Mouse (Mus musculus) heart, embryonic 16.5 days (tissue): Measurements from ENCODE around the gene B3gat2. TPM values are rescaled to one million over a fixed set of nuclear protein-coding genes. Genes with fewer than 3 reads are reported as not detected.

Experiments used
- ATAC-seq: fragments of 200-750 bp; cut with Nextera tagmentation; replicated peaks from 2 replicates; pipeline ENCODE4 v1.8.0; 2017; ENCODE audit warnings: moderate number of reproducible peaks; ENCODE audit not compliant: insufficient read depth, low FRiP score; ENCODE audit errors: extremely low read depth
- H3K27ac ChIP-seq: fragments of 300-500 bp; sonication (generic); 2 replicates; pipeline ENCODE4 v1.5.1; 2014; ENCODE audit warnings: mild to moderate bottlenecking, low read length, control low read depth, moderate library complexity
- H3K27me3 ChIP-seq: fragments of 300-500 bp; sonication (generic); 2 replicates; pipeline ENCODE4 v1.6.1; 2014; ENCODE audit warnings: low read length, mixed read lengths; ENCODE audit not compliant: control insufficient read depth, insufficient read depth
- H3K36me3 ChIP-seq: fragments of 300-500 bp; sonication (generic); 2 replicates; pipeline ENCODE4 v1.6.1; 2014; ENCODE audit not compliant: control insufficient read depth, insufficient read depth
- H3K4me1 ChIP-seq: fragments of 300-500 bp; sonication (generic); 2 replicates; pipeline ENCODE4 v1.6.1; 2014; ENCODE audit warnings: low read length, mixed read lengths; ENCODE audit not compliant: control insufficient read depth, insufficient read depth
- H3K4me2 ChIP-seq: fragments of 300-500 bp; sonication (generic); 2 replicates; pipeline ENCODE4 v1.6.1; 2014; ENCODE audit warnings: low read depth, mild to moderate bottlenecking, control low read depth, low read length
- H3K4me3 ChIP-seq: fragments of 300-500 bp; sonication (generic); 2 replicates; pipeline ENCODE4 v1.5.1; 2014; ENCODE audit warnings: mild to moderate bottlenecking, control low read depth, low read length
- H3K9ac ChIP-seq: fragments of 300-500 bp; sonication (generic); 2 replicates; pipeline ENCODE4 v1.6.1; 2014; ENCODE audit warnings: low read length, control low read depth
- H3K9me3 ChIP-seq: fragments of 300-500 bp; sonication (generic); replicated peaks from 2 replicates; pipeline ENCODE4 v1.6.1; 2016; ENCODE audit warnings: low read length; ENCODE audit not compliant: control insufficient read depth
- WGBS: fragments of 180-500 bp; shearing (Covaris S2); extraction: QIAGEN DNeasy Blood & Tissue Kit; methylation state at CpG from one replicate; pipeline ENCODE4 v1.1.7; 2014; 5-methylcytosine and 5-hydroxymethylcytosine counted together
- polyA plus RNA-seq: library from polyadenylated mRNA; unstranded; fragments of >200 nt; fragmentation: Nextera tagmentation; extraction: Ambion mirVana; gene quantifications from 2 replicates; pipeline ENCODE4 v1.2.1, GENCODE M21; 2015

B3gat2 gene
- 0.46 and 0.50 TPM in 2 replicates for polyA plus RNA-seq

- H3K4me2 ChIP-seq: peak within 1 kb of the TSS; percentile 100
- no peak for ATAC-seq
- H3K27me3 ChIP-seq: peaks cover 46% of the 10 kb centered on the region
- no peaks in the 10 kb centered on the region for H3K36me3 ChIP-seq
- peaks cover 10% of the 10 kb centered on the region for H3K4me1 ChIP-seq
- peak within 1 kb of the TSS; percentile 61 for H3K9ac ChIP-seq
- under 1% methylated on average over 33 of the region's 34 CpGs for WGBS
- H3K9me3 ChIP-seq: no peaks in the 10 kb centered on the region
- no peak within 1 kb of the TSS for H3K27ac ChIP-seq
- peak within 1 kb of the TSS; percentile 73 for H3K4me3 ChIP-seq
These were observed at the start of gene B3gat2 for GRCm38 (mm10) chr1:23761502-23762135. TSS of gene B3gat2 (plus strand) at chr1:23761753.

GRCm38 (mm10) chr1:23720326-23720725, 41.2 kb upstream of the B3gat2 start:
- no peak overlapping the region for H3K9ac ChIP-seq
- H3K36me3 ChIP-seq: no peaks in the 10 kb centered on the region
- no peak overlapping the region for H3K4me2 ChIP-seq
- H3K27me3 ChIP-seq: no peaks in the 10 kb centered on the region
- no peaks in the 10 kb centered on the region for H3K9me3 ChIP-seq
- no peak for ATAC-seq
- H3K4me3 ChIP-seq: no peak overlapping the region
- no peaks in the 10 kb centered on the region for H3K4me1 ChIP-seq
- WGBS: 76% methylated on average over 8 of the region's 8 CpGs
- H3K27ac ChIP-seq: no peak overlapping the region

GRCm38 (mm10) chr1:23721036-23721435, 40.5 kb upstream of the B3gat2 start:
- no peaks in the 10 kb centered on the region for H3K36me3 ChIP-seq
- no peak for ATAC-seq
- no peak overlapping the region for H3K27ac ChIP-seq
- no peaks in the 10 kb centered on the region for H3K9me3 ChIP-seq
- H3K4me1 ChIP-seq: no peaks in the 10 kb centered on the region
- H3K27me3 ChIP-seq: no peaks in the 10 kb centered on the region
- no peak overlapping the region for H3K4me2 ChIP-seq
- H3K4me3 ChIP-seq: no peak overlapping the region
- WGBS: 52% methylated on average over 2 of the region's 2 CpGs
- H3K9ac ChIP-seq: no peak overlapping the region

- no peaks in the 10 kb centered on the region for H3K27me3 ChIP-seq
- H3K9ac ChIP-seq: no peak overlapping the region
- no peak for ATAC-seq
- 72% methylated on average over 15 of the region's 15 CpGs for WGBS
- no peaks in the 10 kb centered on the region for H3K4me1 ChIP-seq
- H3K27ac ChIP-seq: no peak overlapping the region
- no peak overlapping the region for H3K4me2 ChIP-seq
- no peaks in the 10 kb centered on the region for H3K9me3 ChIP-seq
- H3K36me3 ChIP-seq: no peaks in the 10 kb centered on the region
- H3K4me3 ChIP-seq: no peak overlapping the region
These were observed 38.8 kb upstream of the B3gat2 start for GRCm38 (mm10) chr1:23722469-23723372.

GRCm38 (mm10) chr1:23731324-23731723, 30.2 kb upstream of the B3gat2 start:
- Histone ChIP-seq H3K4me2 (no peak overlapping the region), H3K36me3 (no peaks in the 10 kb centered on the region), H3K27ac (no peak overlapping the region), H3K4me1 (no peaks in the 10 kb centered on the region), H3K9ac (no peak overlapping the region), H3K9me3 (no peaks in the 10 kb centered on the region), H3K27me3 (no peaks in the 10 kb centered on the region), H3K4me3 (no peak overlapping the region)
- no peak for ATAC-seq
- WGBS: 83% methylated on average over 5 of the region's 5 CpGs

- no peak for ATAC-seq
- Histone ChIP-seq H3K9ac (no peak overlapping the region), H3K27ac (no peak overlapping the region), H3K4me3 (no peak overlapping the region), H3K4me2 (no peak overlapping the region), H3K36me3 (no peaks in the 10 kb centered on the region), H3K9me3 (no peaks in the 10 kb centered on the region), H3K4me1 (no peaks in the 10 kb centered on the region), H3K27me3 (no peaks in the 10 kb centered on the region)
- WGBS: 75% methylated on average over 3 of the region's 3 CpGs
These were observed 10.6 kb upstream of the B3gat2 start for GRCm38 (mm10) chr1:23750864-23751532.

- Histone ChIP-seq H3K36me3 (no peaks in the 10 kb centered on the region), H3K27me3 (no peaks in the 10 kb centered on the region), H3K4me2 (no peak overlapping the region), H3K9me3 (no peaks in the 10 kb centered on the region), H3K27ac (no peak overlapping the region), H3K4me1 (no peaks in the 10 kb centered on the region), H3K9ac (no peak overlapping the region), H3K4me3 (no peak overlapping the region)
- ATAC-seq: no peak
- WGBS: 81% methylated on average over 2 of the region's 2 CpGs
These were observed 8.5 kb upstream of the B3gat2 start for GRCm38 (mm10) chr1:23753091-23753490.

GRCm38 (mm10) chr1:23753591-23753990, 8.0 kb upstream of the B3gat2 start:
- Histone ChIP-seq H3K36me3 (no peaks in the 10 kb centered on the region), H3K4me1 (no peaks in the 10 kb centered on the region), H3K9me3 (no peaks in the 10 kb centered on the region), H3K4me3 (no peak overlapping the region), H3K9ac (no peak overlapping the region), H3K27me3 (no peaks in the 10 kb centered on the region), H3K4me2 (no peak overlapping the region), H3K27ac (no peak overlapping the region)
- no peak for ATAC-seq
- WGBS: 78% methylated on average over 6 of the region's 6 CpGs

GRCm38 (mm10) chr1:23754340-23754739, 7.2 kb upstream of the B3gat2 start:
- H3K4me1 ChIP-seq: no peaks in the 10 kb centered on the region
- H3K27me3 ChIP-seq: peaks cover 3% of the 10 kb centered on the region; the same call in 1 of the 2 replicates
- WGBS: 59% methylated on average over 1 of the region's 1 CpGs
- H3K9me3 ChIP-seq: no peaks in the 10 kb centered on the region
- no peak for ATAC-seq
- no peak overlapping the region for H3K27ac ChIP-seq
- H3K4me3 ChIP-seq: no peak overlapping the region
- no peak overlapping the region for H3K4me2 ChIP-seq
- no peaks in the 10 kb centered on the region for H3K36me3 ChIP-seq
- no peak overlapping the region for H3K9ac ChIP-seq
